In the genomic region with DNA sequence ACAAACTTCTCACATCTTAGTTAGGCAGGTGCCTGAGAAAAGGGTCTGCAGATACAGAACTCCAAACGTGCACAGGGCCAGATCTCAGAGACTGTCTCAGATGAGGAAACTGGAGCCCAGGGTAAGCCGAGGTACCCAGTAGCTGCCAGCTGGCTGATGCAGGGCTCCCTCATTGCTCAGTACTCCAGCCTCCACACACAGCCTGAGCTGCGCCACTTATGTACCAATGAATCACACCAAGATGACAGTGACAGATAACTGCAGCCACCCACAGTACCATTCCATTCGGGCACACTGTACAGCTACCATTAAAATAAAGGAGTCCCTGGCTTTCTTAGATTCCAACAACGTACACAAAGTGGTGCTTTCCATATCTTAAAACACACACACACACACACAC, we compare ENCODE assay signal across 7 mouse cellular contexts. TPM values are rescaled to one million over a fixed set of nuclear protein-coding genes. Genes with fewer than 3 reads are reported as not detected.
DNase-seq lines count a peak whose midpoint lies in the region; ATAC-seq and TF ChIP-seq lines count a peak whose summit lies in the region.

No protein-coding gene starts in this region.

- H3K9ac ChIP-seq in embryonic facial prominence, embryonic 14.5 days (ENCODE audit: low read depth, low read length), result 0 out of 2 replicates have a peak overlapping the region, but pooled peaks have one; percentile 76
- H3K9ac ChIP-seq in lung, embryonic 15.5 days, result no peak overlapping the region
- H3K9ac ChIP-seq in stomach, postnatal 0 days (ENCODE audit: low read length), result peak overlapping the region; percentile 82

- peak overlapping the region; percentile 89 for H3K4me2 ChIP-seq in embryonic facial prominence, embryonic 14.5 days (ENCODE audit: low read depth, low read length)
- peak overlapping the region; percentile 78 for H3K4me2 ChIP-seq in lung, embryonic 15.5 days
- H3K4me2 ChIP-seq in stomach, postnatal 0 days (replicated peaks; ENCODE audit: low read depth), result peak overlapping the region; percentile 77

- TF ChIP-seq EP300 in stomach, postnatal 0 days (optimal IDR thresholded peaks at IDR 0.05), result no peak

- 62% methylated on average over 5 of the region's 5 CpGs for WGBS in embryonic facial prominence, embryonic 14.5 days
- WGBS in lung, embryonic 15.5 days, result 34% methylated on average over 5 of the region's 5 CpGs
- 20% methylated on average over 5 of the region's 5 CpGs for WGBS in stomach, postnatal 0 days

- H3K27me3 ChIP-seq in embryonic facial prominence, embryonic 14.5 days (replicated peaks; ENCODE audit: control insufficient read depth, insufficient read depth, low read length), result no peaks in the 10 kb centered on the region
- no peaks in the 10 kb centered on the region for H3K27me3 ChIP-seq in lung, embryonic 15.5 days
- H3K27me3 ChIP-seq in stomach, postnatal 0 days (ENCODE audit: control insufficient read depth, insufficient read depth, low read length), result no peaks in the 10 kb centered on the region

- H3K4me3 ChIP-seq in embryonic facial prominence, embryonic 14.5 days (ENCODE audit: low read depth, low read length), result peak overlapping the region; percentile 78; the same call in 1 of the 2 replicates
- peak overlapping the region; percentile 79 for H3K4me3 ChIP-seq in lung, embryonic 15.5 days
- peak overlapping the region; percentile 72 for H3K4me3 ChIP-seq in stomach, postnatal 0 days (ENCODE audit: low read depth, low read length)

- peaks cover 32% of the 10 kb centered on the region for H3K4me1 ChIP-seq in embryonic facial prominence, embryonic 14.5 days (ENCODE audit: control insufficient read depth, insufficient read depth, low read length)
- H3K4me1 ChIP-seq in lung, embryonic 15.5 days, result peaks cover 61% of the 10 kb centered on the region
- peaks cover 32% of the 10 kb centered on the region for H3K4me1 ChIP-seq in stomach, postnatal 0 days (replicated peaks; ENCODE audit: control insufficient read depth, insufficient read depth)

- no peak overlapping the region; the same call in 1 of the 2 replicates for H3K27ac ChIP-seq in embryonic facial prominence, embryonic 14.5 days (replicated peaks; ENCODE audit: low read depth, low read length)
- H3K27ac ChIP-seq in lung, embryonic 15.5 days, result peak overlapping the region; percentile 92
- peak overlapping the region; percentile 98 for H3K27ac ChIP-seq in stomach, postnatal 0 days (replicated peaks)

- ATAC-seq in embryonic facial prominence, embryonic 14.5 days (ENCODE audit: low read depth), result no peak
- no peak for ATAC-seq in lung, embryonic 15.5 days (ENCODE audit: borderline replicate concordance, extremely low read depth, low FRiP score, low TSS enrichment)
- ATAC-seq in stomach, postnatal 0 days (ENCODE audit: low FRiP score, low TSS enrichment), result no peak

- no peaks in the 10 kb centered on the region for H3K36me3 ChIP-seq in embryonic facial prominence, embryonic 14.5 days (ENCODE audit: control insufficient read depth, insufficient read depth, low read length)
- H3K36me3 ChIP-seq in lung, embryonic 15.5 days, result no peaks in the 10 kb centered on the region
- H3K36me3 ChIP-seq in stomach, postnatal 0 days (ENCODE audit: control insufficient read depth, insufficient read depth, low read length), result no peaks in the 10 kb centered on the region

- H3K9me3 ChIP-seq in embryonic facial prominence, embryonic 14.5 days (ENCODE audit: control insufficient read depth, low read length), result no peaks in the 10 kb centered on the region
- H3K9me3 ChIP-seq in lung, embryonic 15.5 days, result no peaks in the 10 kb centered on the region
- no peaks in the 10 kb centered on the region for H3K9me3 ChIP-seq in stomach, postnatal 0 days (ENCODE audit: control insufficient read depth, low read length)

- no peak for TF ChIP-seq CTCF in stomach, postnatal 0 days (IDR thresholded peaks at IDR 0.05; ENCODE audit: low read depth)

- DNase-seq in layer of hippocampus, adult 11-12 months (ENCODE audit: low spot score), result peak; percentile 72
- no peak for DNase-seq in layer of hippocampus, adult 9-10 months (ENCODE audit: low spot score)
- no peak for DNase-seq in embryonic facial prominence, embryonic 14.5 days (ENCODE audit: low spot score)
- peak; percentile 22 for DNase-seq in induced T-regulatory cell, adult 2 months (ENCODE audit: low read depth)
- DNase-seq in stomach, postnatal 0 days (ENCODE audit: low spot score), result peak; percentile 52
- no peak for DNase-seq in embryo, embryonic 10.5 days (ENCODE audit: low spot score)

RNA-seq across cellular contexts. Expression of gene Per2, which starts 1.4 kb away (rescaled TPM):
- polyA plus RNA-seq in embryonic facial prominence, embryonic 14.5 days (2014; fragmentation: Nextera tagmentation; extraction: Ambion mirVana), result 3.9 and 4.7 TPM in 2 replicates
- 8.2 and 11.4 TPM in 2 replicates for polyA plus RNA-seq in lung, embryonic 15.5 days (2015; fragmentation: Nextera tagmentation; extraction: Ambion mirVana)
- 2.4 and 2.8 TPM in 2 replicates for polyA plus RNA-seq in stomach, postnatal 0 days (2015; fragmentation: Nextera tagmentation; extraction: Ambion mirVana)

RNA-seq across cellular contexts. Expression of gene Traf3ip1, which starts 36.7 kb away (rescaled TPM):
- polyA plus RNA-seq in embryonic facial prominence, embryonic 14.5 days (2014; fragmentation: Nextera tagmentation; extraction: Ambion mirVana), result 5.5 and 6.8 TPM in 2 replicates
- polyA plus RNA-seq in lung, embryonic 15.5 days (2015; fragmentation: Nextera tagmentation; extraction: Ambion mirVana), result 11.0 and 11.5 TPM in 2 replicates
- polyA plus RNA-seq in stomach, postnatal 0 days (2015; fragmentation: Nextera tagmentation; extraction: Ambion mirVana), result 3.0 and 3.1 TPM in 2 replicates

RNA-seq across cellular contexts. Expression of gene Hes6, which starts 43.9 kb away (rescaled TPM):
- 106 and 114 TPM in 2 replicates for polyA plus RNA-seq in embryonic facial prominence, embryonic 14.5 days (2014; fragmentation: Nextera tagmentation; extraction: Ambion mirVana)
- polyA plus RNA-seq in lung, embryonic 15.5 days (2015; fragmentation: Nextera tagmentation; extraction: Ambion mirVana), result 85.4 and 91.3 TPM in 2 replicates
- 40.7 and 43.1 TPM in 2 replicates for polyA plus RNA-seq in stomach, postnatal 0 days (2015; fragmentation: Nextera tagmentation; extraction: Ambion mirVana)

RNA-seq across cellular contexts. Expression of gene Ilkap, which starts 59.1 kb away (rescaled TPM):
- 138 and 146 TPM in 2 replicates for polyA plus RNA-seq in embryonic facial prominence, embryonic 14.5 days (2014; fragmentation: Nextera tagmentation; extraction: Ambion mirVana)
- 146 and 149 TPM in 2 replicates for polyA plus RNA-seq in lung, embryonic 15.5 days (2015; fragmentation: Nextera tagmentation; extraction: Ambion mirVana)
- 58.1 and 60.1 TPM in 2 replicates for polyA plus RNA-seq in stomach, postnatal 0 days (2015; fragmentation: Nextera tagmentation; extraction: Ambion mirVana)

Comparison
In these comparisons a context has a peak if more than half of its experiments do, and no peak if none do; other contexts are left out.
1. DNase-seq: peak in layer of hippocampus, adult 11-12 months (single experiment), induced T-regulatory cell, adult 2 months (single experiment) and stomach, postnatal 0 days (single experiment); none in layer of hippocampus, adult 9-10 months (single experiment), embryonic facial prominence, embryonic 14.5 days (single experiment) and embryo, embryonic 10.5 days (single experiment).
2. Peak in every context shown above with its lines, with median percentiles within 50 percentile points of each other: H3K4me2 ChIP-seq and H3K4me3 ChIP-seq.